Mouse (Mus musculus) forebrain, embryonic 11.5 days (tissue): ENCODE measurements around the gene Adamts17. TPM values are rescaled to one million over a fixed set of nuclear protein-coding genes. Genes with fewer than 3 reads are reported as not detected.

Experiments
- ATAC-seq: fragments of 200-750 bp; cut with Nextera tagmentation; replicated peaks from 2 replicates; pipeline ENCODE4 v1.8.0; 2017; ENCODE audit warnings: moderate TSS enrichment; ENCODE audit not compliant: low FRiP score
- DNase-seq: peaks from one replicate; pipeline ENCODE4 v3.0.0-alpha.2; 2017; ENCODE audit warnings: low spot score
- H3K27ac ChIP-seq: fragments of 300-500 bp; sonication (generic); 2 replicates; pipeline ENCODE4 v1.5.1; 2014; ENCODE audit warnings: low read depth, low read length
- H3K27me3 ChIP-seq: fragments of 300-500 bp; sonication (generic); 2 replicates; pipeline ENCODE4 v1.6.1; 2014; ENCODE audit warnings: mild to moderate bottlenecking, low read length, mixed read lengths; ENCODE audit not compliant: control insufficient read depth, insufficient read depth
- H3K36me3 ChIP-seq: fragments of 300-500 bp; sonication (generic); 2 replicates; pipeline ENCODE4 v1.6.1; 2014; ENCODE audit warnings: mild to moderate bottlenecking, low read length, moderate library complexity, mixed read lengths; ENCODE audit not compliant: control insufficient read depth, insufficient read depth
- H3K4me1 ChIP-seq: fragments of 300-500 bp; sonication (generic); replicated peaks from 2 replicates; pipeline ENCODE4 v1.6.1; 2014; ENCODE audit warnings: low read length, mixed read lengths; ENCODE audit not compliant: control insufficient read depth, insufficient read depth
- H3K4me2 ChIP-seq: fragments of 300-500 bp; sonication (generic); 2 replicates; pipeline ENCODE4 v1.6.1; 2014; ENCODE audit warnings: low read depth, mild to moderate bottlenecking, low read length, moderate library complexity, mixed read lengths; ENCODE audit not compliant: severe bottlenecking
- H3K4me3 ChIP-seq: fragments of 300-500 bp; sonication (generic); 2 replicates; pipeline ENCODE4 v1.5.1; 2014; ENCODE audit warnings: low read depth, low read length
- H3K9ac ChIP-seq: fragments of 300-500 bp; sonication (generic); 2 replicates; pipeline ENCODE4 v1.6.1; 2014; ENCODE audit warnings: low read length
- H3K9me3 ChIP-seq: fragments of 300-500 bp; sonication (generic); 2 replicates; pipeline ENCODE4 v1.6.1; 2016; ENCODE audit warnings: low read length, mixed read lengths; ENCODE audit not compliant: control insufficient read depth
- WGBS: fragments of 180-500 bp; shearing (Covaris S2); extraction: QIAGEN DNeasy Blood & Tissue Kit; methylation state at CpG from one replicate; pipeline ENCODE4 v1.1.7; 2014; 5-methylcytosine and 5-hydroxymethylcytosine counted together
- polyA plus RNA-seq: library from polyadenylated mRNA; unstranded; fragments of >200 nt; fragmentation: Nextera tagmentation; extraction: Ambion mirVana; gene quantifications from 2 replicates; pipeline ENCODE4 v1.2.1, GENCODE M21; 2014

Gene Adamts17
- polyA plus RNA-seq, 1 experiment from 2014 or later: 0.72 TPM

- Histone ChIP-seq H3K9me3 (no peaks in the 10 kb centered on the region), H3K4me1 (no peaks in the 10 kb centered on the region), H3K4me2 (no peak overlapping the region), H3K4me3 (no peak overlapping the region), H3K9ac (no peak overlapping the region), H3K27ac (no peak overlapping the region), H3K27me3 (no peaks in the 10 kb centered on the region), H3K36me3 (no peaks in the 10 kb centered on the region)
- ATAC-seq: no peak
- DNase-seq: no peak
- 54% methylated on average over 5 of the region's 5 CpGs for WGBS
Observed at GRCm38 (mm10) chr7:66803798-66804197, 35.7 kb upstream of the Adamts17 start.

GRCm38 (mm10) chr7:66806801-66807200 lies 32.7 kb upstream of the Adamts17 start:
- H3K9ac ChIP-seq: no peak overlapping the region
- H3K4me1 ChIP-seq: no peaks in the 10 kb centered on the region
- no peak overlapping the region for H3K4me2 ChIP-seq
- no peak overlapping the region for H3K4me3 ChIP-seq
- H3K36me3 ChIP-seq: no peaks in the 10 kb centered on the region
- 71% methylated on average over 3 of the region's 3 CpGs for WGBS
- ATAC-seq (no peak), DNase-seq (no peak)
- no peak overlapping the region for H3K27ac ChIP-seq
- no peaks in the 10 kb centered on the region for H3K9me3 ChIP-seq
- no peaks in the 10 kb centered on the region for H3K27me3 ChIP-seq

GRCm38 (mm10) chr7:66810436-66810835 lies 29.1 kb upstream of the Adamts17 start:
- DNase-seq (no peak), ATAC-seq (no peak)
- WGBS: 94% methylated on average over 7 of the region's 7 CpGs

GRCm38 (mm10) chr7:66811294-66811693 lies 28.2 kb upstream of the Adamts17 start:
- Histone ChIP-seq H3K27ac (no peak overlapping the region), H3K4me1 (no peaks in the 10 kb centered on the region), H3K4me3 (no peak overlapping the region), H3K9me3 (no peaks in the 10 kb centered on the region), H3K4me2 (no peak overlapping the region), H3K9ac (no peak overlapping the region), H3K27me3 (no peaks in the 10 kb centered on the region), H3K36me3 (no peaks in the 10 kb centered on the region)
- ATAC-seq (no peak), DNase-seq (no peak)
- WGBS: 68% methylated on average over 1 of the region's 1 CpGs

More at GRCm38 (mm10) chr7:66810436-66810835, 29.1 kb upstream of the Adamts17 start:
- H3K9me3 ChIP-seq: no peaks in the 10 kb centered on the region
- H3K27ac ChIP-seq: no peak overlapping the region
- no peak overlapping the region for H3K4me3 ChIP-seq
- H3K4me1 ChIP-seq: no peaks in the 10 kb centered on the region
- no peaks in the 10 kb centered on the region for H3K27me3 ChIP-seq
- H3K9ac ChIP-seq: no peak overlapping the region
- no peaks in the 10 kb centered on the region for H3K36me3 ChIP-seq
- no peak overlapping the region for H3K4me2 ChIP-seq

- no peak for ATAC-seq
- H3K36me3 ChIP-seq: no peaks in the 10 kb centered on the region
- no peak overlapping the region for H3K9ac ChIP-seq
- no peak for DNase-seq
- no peak overlapping the region for H3K27ac ChIP-seq
- H3K4me2 ChIP-seq: no peak overlapping the region
- 91% methylated on average over 4 of the region's 4 CpGs for WGBS
- no peaks in the 10 kb centered on the region for H3K27me3 ChIP-seq
- H3K4me3 ChIP-seq: no peak overlapping the region
- no peaks in the 10 kb centered on the region for H3K4me1 ChIP-seq
- no peaks in the 10 kb centered on the region for H3K9me3 ChIP-seq
Observed at GRCm38 (mm10) chr7:66812289-66812688, 27.2 kb upstream of the Adamts17 start.

- no peak for ATAC-seq
- H3K36me3 ChIP-seq: no peaks in the 10 kb centered on the region
- WGBS: 87% methylated on average over 9 of the region's 9 CpGs
Observed at GRCm38 (mm10) chr7:66812737-66813136, 26.8 kb upstream of the Adamts17 start.

GRCm38 (mm10) chr7:66813172-66813571 lies 26.4 kb upstream of the Adamts17 start:
- no peaks in the 10 kb centered on the region for H3K9me3 ChIP-seq
- no peak overlapping the region for H3K9ac ChIP-seq
- no peak overlapping the region for H3K4me2 ChIP-seq
- no peaks in the 10 kb centered on the region for H3K27me3 ChIP-seq
- 75% methylated on average over 1 of the region's 1 CpGs for WGBS
- DNase-seq (no peak), ATAC-seq (no peak)
- no peaks in the 10 kb centered on the region for H3K36me3 ChIP-seq
- no peak overlapping the region for H3K27ac ChIP-seq
- no peaks in the 10 kb centered on the region for H3K4me1 ChIP-seq
- no peak overlapping the region for H3K4me3 ChIP-seq

More at GRCm38 (mm10) chr7:66812737-66813136, 26.8 kb upstream of the Adamts17 start:
- DNase-seq: no peak
- Histone ChIP-seq H3K9me3 (no peaks in the 10 kb centered on the region), H3K4me1 (no peaks in the 10 kb centered on the region), H3K27me3 (no peaks in the 10 kb centered on the region), H3K4me2 (no peak overlapping the region), H3K4me3 (no peak overlapping the region), H3K9ac (no peak overlapping the region), H3K27ac (no peak overlapping the region)

- no peaks in the 10 kb centered on the region for H3K36me3 ChIP-seq
- no peak overlapping the region for H3K9ac ChIP-seq
- H3K9me3 ChIP-seq: no peaks in the 10 kb centered on the region
- no peak overlapping the region for H3K27ac ChIP-seq
- H3K27me3 ChIP-seq: no peaks in the 10 kb centered on the region
- no peaks in the 10 kb centered on the region for H3K4me1 ChIP-seq
- ATAC-seq (no peak), DNase-seq (no peak)
- H3K4me3 ChIP-seq: no peak overlapping the region
- no peak overlapping the region for H3K4me2 ChIP-seq
- 86% methylated on average over 6 of the region's 6 CpGs for WGBS
Observed at GRCm38 (mm10) chr7:66815526-66815925, 24.0 kb upstream of the Adamts17 start.

- Histone ChIP-seq H3K27ac (no peak overlapping the region), H3K4me3 (no peak overlapping the region), H3K9me3 (no peaks in the 10 kb centered on the region), H3K4me1 (no peaks in the 10 kb centered on the region), H3K36me3 (no peaks in the 10 kb centered on the region), H3K27me3 (no peaks in the 10 kb centered on the region), H3K4me2 (no peak overlapping the region), H3K9ac (no peak overlapping the region)
- DNase-seq: peak; percentile 74
- no peak for ATAC-seq
- 29% methylated on average over 6 of the region's 6 CpGs for WGBS
Observed at GRCm38 (mm10) chr7:66820034-66820433, 19.5 kb upstream of the Adamts17 start.
